Mouse (Mus musculus): Measurements from ENCODE around the gene Abo.

The Abo gene

GRCm38 (mm10) chr2:26870666-26871065 is 5.9 kb upstream of the Abo start:
- no peak for DNase-seq (ENCODE audit: low spot score in 2 of 2)

- no peak for DNase-seq (ENCODE audit: low spot score in 2 of 2)
Observed at GRCm38 (mm10) chr2:26862856-26863255, 1.9 kb downstream of the Abo start.

- no peak for DNase-seq (ENCODE audit: low spot score in 2 of 2)
Observed at GRCm38 (mm10) chr2:26847706-26848105, 17.1 kb downstream of the Abo start.

GRCm38 (mm10) chr2:26832478-26832877 is 32.3 kb downstream of the Abo start:
- DNase-seq (ENCODE audit: low spot score in 2 of 2): no peak

- no peak for DNase-seq (ENCODE audit: low spot score in 2 of 2)
Observed at GRCm38 (mm10) chr2:26828047-26828446, 36.7 kb downstream of the Abo start.

- DNase-seq (ENCODE audit: low spot score in 2 of 2): no peak
Observed at GRCm38 (mm10) chr2:26827261-26827975, 37.4 kb downstream of the Abo start.

Measured in right cerebral cortex, postnatal 36 days (tissue).